In the genomic region with DNA sequence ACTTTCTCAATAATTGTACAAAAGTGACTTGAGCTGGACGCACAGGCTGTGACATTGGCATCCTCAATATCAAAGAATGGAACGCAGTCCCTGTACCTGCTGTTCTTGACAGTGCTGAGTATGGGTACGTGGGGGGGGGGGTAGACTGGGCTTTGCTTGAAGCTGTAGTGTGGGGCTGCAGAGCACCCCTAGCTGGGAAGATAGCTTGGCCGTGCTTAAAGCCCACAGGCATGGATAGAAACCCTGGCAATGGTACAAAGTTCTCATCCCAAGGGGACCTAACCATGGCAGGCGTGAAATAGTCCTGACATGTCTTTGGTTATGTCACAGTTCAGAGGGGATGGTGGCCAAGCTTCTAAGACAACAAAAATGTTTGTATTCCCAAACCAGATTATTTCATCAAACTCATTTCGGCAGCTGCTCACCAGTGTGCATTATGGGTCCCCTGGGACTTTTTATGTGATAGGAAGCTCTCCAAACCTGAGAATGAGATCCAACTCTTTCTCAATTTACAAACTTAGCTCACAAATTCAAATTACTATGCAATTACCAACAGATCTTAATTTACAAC, we compare ENCODE assay signal across 27 mouse cellular contexts. TPM values are rescaled to one million over a fixed set of nuclear protein-coding genes. Genes with fewer than 3 reads are reported as not detected.
A peak's percentile ranks its signal among the peaks of the same experiment; 100 is the strongest.
DNase-seq lines count a peak whose midpoint lies in the region; ATAC-seq and TF ChIP-seq lines count a peak whose summit lies in the region.
"Had no signal": no experiment of that assay in that cellular context is flagged by ENCODE, and none has a peak within 500 bp of the region (broad histone marks: within the 10 kb centered on the region; RNA-seq: fewer than 3 reads in every experiment).

No protein-coding gene starts in this region.

- intact Hi-C loops in left cerebral cortex, postnatal 4 days (cut with DNase I) = no loop called here
- intact Hi-C loops in left cerebral cortex, postnatal 36 days (cut with DNase I) = no loop called here

- ATAC-seq in hindbrain, embryonic 14.5 days (ENCODE audit: low FRiP score) = peak; percentile 53; the same call in 1 of the 2 replicates
- no peak for ATAC-seq in hindbrain, embryonic 12.5 days (ENCODE audit: low FRiP score)
- no peak for ATAC-seq in midbrain, postnatal 0 days (ENCODE audit: low FRiP score)
- ATAC-seq: activated CD4-positive, CD25-positive, alpha-beta regulatory T cell, adult 4 months; intestine, postnatal 0 days had no signal

- H3K27me3 ChIP-seq in hindbrain, embryonic 14.5 days (ENCODE audit: control insufficient read depth, insufficient read depth, low read length) = no peaks in the 10 kb centered on the region
- H3K27me3 ChIP-seq in hindbrain, embryonic 12.5 days = no peaks in the 10 kb centered on the region
- no peaks in the 10 kb centered on the region for H3K27me3 ChIP-seq in midbrain, postnatal 0 days (ENCODE audit: insufficient read depth, low read length)
- H3K27me3 ChIP-seq: forebrain, embryonic 12.5 days; heart, embryonic 12.5 days; neural tube, embryonic 13.5 days had no signal

- no peak overlapping the region for H3K9ac ChIP-seq in hindbrain, embryonic 14.5 days
- no peak overlapping the region for H3K9ac ChIP-seq in hindbrain, embryonic 12.5 days
- no peak overlapping the region for H3K9ac ChIP-seq in midbrain, postnatal 0 days (replicated peaks; ENCODE audit: low read length, poor library complexity, severe bottlenecking)
- H3K9ac ChIP-seq: forebrain, embryonic 12.5 days; heart, embryonic 12.5 days; neural tube, embryonic 13.5 days had no signal

- no peaks in the 10 kb centered on the region for H3K36me3 ChIP-seq in hindbrain, embryonic 14.5 days (replicated peaks; ENCODE audit: control insufficient read depth, insufficient read depth)
- no peaks in the 10 kb centered on the region for H3K36me3 ChIP-seq in hindbrain, embryonic 12.5 days
- H3K36me3 ChIP-seq in midbrain, postnatal 0 days (ENCODE audit: insufficient read depth, low read length) = no peaks in the 10 kb centered on the region
- H3K36me3 ChIP-seq: forebrain, embryonic 12.5 days; G1E; heart, embryonic 12.5 days; neural tube, embryonic 13.5 days had no signal

- no peaks in the 10 kb centered on the region for H3K4me1 ChIP-seq in hindbrain, embryonic 14.5 days (replicated peaks; ENCODE audit: control insufficient read depth, insufficient read depth, low read length)
- no peaks in the 10 kb centered on the region for H3K4me1 ChIP-seq in hindbrain, embryonic 12.5 days
- no peaks in the 10 kb centered on the region for H3K4me1 ChIP-seq in midbrain, postnatal 0 days (ENCODE audit: insufficient read depth, low read length)
- H3K4me1 ChIP-seq: forebrain, embryonic 12.5 days; heart, embryonic 12.5 days; neural tube, embryonic 13.5 days had no signal

- H3K4me3 ChIP-seq in hindbrain, embryonic 14.5 days (replicated peaks; ENCODE audit: low read length) = no peak overlapping the region
- no peak overlapping the region for H3K4me3 ChIP-seq in hindbrain, embryonic 12.5 days
- no peak overlapping the region for H3K4me3 ChIP-seq in midbrain, postnatal 0 days (ENCODE audit: low read depth, low read length)
- H3K4me3 ChIP-seq: forebrain, embryonic 12.5 days; heart, embryonic 12.5 days; left cerebral cortex, adult 2 months; neural tube, embryonic 13.5 days had no signal

- no peak for TF ChIP-seq CTCF in midbrain, postnatal 0 days (IDR thresholded peaks at IDR 0.05)

- no peaks in the 10 kb centered on the region for H3K9me3 ChIP-seq in hindbrain, embryonic 14.5 days (ENCODE audit: control insufficient read depth, low read length)
- no peaks in the 10 kb centered on the region for H3K9me3 ChIP-seq in hindbrain, embryonic 12.5 days (replicated peaks)
- no peaks in the 10 kb centered on the region for H3K9me3 ChIP-seq in midbrain, postnatal 0 days (ENCODE audit: low read length)
- H3K9me3 ChIP-seq: forebrain, embryonic 12.5 days; G1E; heart, embryonic 12.5 days; neural tube, embryonic 13.5 days had no signal

- no peak overlapping the region for H3K27ac ChIP-seq in hindbrain, embryonic 14.5 days
- H3K27ac ChIP-seq in hindbrain, embryonic 12.5 days = no peak overlapping the region
- no peak overlapping the region for H3K27ac ChIP-seq in midbrain, postnatal 0 days (ENCODE audit: low read depth, low read length)
- H3K27ac ChIP-seq: forebrain, embryonic 12.5 days; left cerebral cortex, adult 2 months; neural tube, embryonic 13.5 days had no signal

- no peak overlapping the region for H3K4me2 ChIP-seq in hindbrain, embryonic 14.5 days (replicated peaks)
- H3K4me2 ChIP-seq in hindbrain, embryonic 12.5 days (replicated peaks) = no peak overlapping the region
- H3K4me2 ChIP-seq in midbrain, postnatal 0 days (ENCODE audit: low read depth, low read length, poor library complexity, severe bottlenecking) = no peak overlapping the region
- H3K4me2 ChIP-seq: forebrain, embryonic 12.5 days; heart, embryonic 12.5 days; liver, embryonic 11.5 days; neural tube, embryonic 13.5 days had no signal

- DNase-seq in cerebellum, postnatal 10 days = peak; percentile 5 to 13
- no peak for DNase-seq in cerebellum, postnatal 14 days
- peak; percentile 39 for DNase-seq in hindbrain, embryonic 14.5 days (ENCODE audit: low spot score)
- DNase-seq in left cerebral cortex, postnatal 4 days = peak; percentile 32
- no peak for DNase-seq in left cerebral cortex, postnatal 36 days (ENCODE audit: low spot score in 2 of 2)
- DNase-seq in midbrain, postnatal 0 days (ENCODE audit: low spot score) = peak; percentile 55
- DNase-seq in gastrocnemius, postnatal 4 days (ENCODE audit: low spot score in 2 of 2) = no peak
- DNase-seq: cerebellum, adult 8-10 months; layer of hippocampus, adult 9-11 months; lung, adult 18-20 months; lung, postnatal 14 days; right cerebral cortex, postnatal 14 days; thymus, adult 2 months had no signal

- 71% methylated on average over 6 of the region's 6 CpGs for WGBS in hindbrain, embryonic 14.5 days
- 77% methylated on average over 6 of the region's 6 CpGs for WGBS in hindbrain, embryonic 12.5 days
- 38% methylated on average over 6 of the region's 6 CpGs for WGBS in midbrain, postnatal 0 days

RNA-seq across cellular contexts. Expression of gene Frem3, which starts 10.2 kb away (rescaled TPM):
- polyA plus RNA-seq in hindbrain, embryonic 14.5 days (2014; fragmentation: Nextera tagmentation; extraction: Ambion mirVana) = 0.24 and 0.27 TPM in 2 replicates
- not detected in 2 replicates for polyA plus RNA-seq in hindbrain, embryonic 12.5 days (2016; fragmentation: Nextera tagmentation; extraction: Ambion mirVana)
- total RNA-seq in left cerebral cortex, postnatal 4 days (2021) = under 1 TPM; 0.16 to 0.24 TPM
- under 1 TPM; 0.15 to 0.23 TPM for total RNA-seq in left cerebral cortex, postnatal 36 days (2021)
- total RNA-seq in midbrain, postnatal 0 days (2014; rRNA removed) = 0.57 and 0.71 TPM in 2 replicates
- polyA plus RNA-seq in midbrain, postnatal 0 days (2015; fragmentation: Nextera tagmentation; extraction: Ambion mirVana) = 0.23 and 0.32 TPM in 2 replicates
- total RNA-seq in gastrocnemius, postnatal 4 days (2021) = not detected
- total RNA-seq: gastrocnemius, adult 8-10 months; hematopoietic stem cell, adult 5-6 weeks; megakaryocyte, adult 5-6 weeks had no signal
- polyA plus RNA-seq: activated CD4-positive, CD25-positive, alpha-beta regulatory T cell, adult 4 months; embryonic facial prominence, embryonic 11.5 days; forebrain, embryonic 12.5 days; G1E; spleen, adult 2 months had no signal

Comparison
In these comparisons a context has a peak if more than half of its experiments do, and no peak if none do; other contexts are left out.
1. DNase-seq: peak in cerebellum, postnatal 10 days (2 of 2), hindbrain, embryonic 14.5 days (single experiment), left cerebral cortex, postnatal 4 days (single experiment) and midbrain, postnatal 0 days (single experiment); none in cerebellum, postnatal 14 days (0 of 2), left cerebral cortex, postnatal 36 days (0 of 2) and gastrocnemius, postnatal 4 days (0 of 2).